Mouse (Mus musculus): ENCODE measurements around the gene Oit3. TPM values are rescaled to one million over a fixed set of nuclear protein-coding genes. Genes with fewer than 3 reads are reported as not detected.

Oit3 gene
- 1.6 and 1.8 TPM in 2 replicates for polyA plus RNA-seq (2012; rRNA removed)

GRCm38 (mm10) chr10:59441735-59442134, at the start of gene Oit3:
Gene Oit3 (minus strand): TSS chr10:59441778.

GRCm38 (mm10) chr10:59402899-59403792, 38.4 kb downstream of the Oit3 start, which contains the start of gene Pla2g12b:
Gene Pla2g12b (plus strand): TSS chr10:59403660.

GRCm38 (mm10) chr10:59395461-59395860, 46.1 kb downstream of the Oit3 start, which contains the start of gene Gm10273:
Gene Gm10273 (plus strand): TSS chr10:59395632.

Other genes with a start within 250 kb of the Oit3 start
- gene Sept10, start 219.9 kb downstream of the Oit3 start, polyA plus RNA-seq (2012; rRNA removed), result 8.9 and 13.4 TPM in 2 replicates
- gene Sowahc, start 219.8 kb downstream of the Oit3 start, polyA plus RNA-seq (2012; rRNA removed), result 4.5 and 4.8 TPM in 2 replicates
- gene P4ha1, start 118.5 kb downstream of the Oit3 start, polyA plus RNA-seq (2012; rRNA removed), result 15.3 and 17.4 TPM in 2 replicates
- 2.1 and 3.9 TPM in 2 replicates for gene Gm10273, start 46.1 kb downstream of the Oit3 start, polyA plus RNA-seq (2012; rRNA removed)
- gene Pla2g12b, start 38.1 kb downstream of the Oit3 start, polyA plus RNA-seq (2012; rRNA removed), result not detected in 2 replicates
- not detected in 2 replicates for gene Gm10322, start 174.3 kb upstream of the Oit3 start, polyA plus RNA-seq (2012; rRNA removed)
- gene Mcu, start 174.9 kb upstream of the Oit3 start, polyA plus RNA-seq (2012; rRNA removed), result 13.7 and 14.1 TPM in 2 replicates